Mouse (Mus musculus): ENCODE measurements at regions not wholly inside any gene's neighbourhood (a gene's known extent, or its start where the extent isn't known, plus 50 kb on each side); places are given as distances from the start of the nearest gene placed in this dataset.

- Histone ChIP-seq H3K36me3 (ENCODE audit: control insufficient read depth in 1 of 2, insufficient read depth in 2 of 2, low read length in 2 of 2) (no peaks in the 10 kb centered on the region), H3K9ac (ENCODE audit: control insufficient read depth, low read depth, low read length, poor library complexity, severe bottlenecking) (no peak overlapping the region), H3K4me1 (ENCODE audit: control insufficient read depth in 1 of 2, insufficient read depth in 2 of 2, low read length in 2 of 2) (no peaks in the 10 kb centered on the region), H3K27me3 (ENCODE audit: control insufficient read depth in 1 of 2, insufficient read depth in 2 of 2, low read length in 2 of 2) (no peaks in the 10 kb centered on the region), H3K79me2 (ENCODE audit: control insufficient read depth, insufficient read depth, low read length, poor library complexity) (no peaks in the 10 kb centered on the region), H3K4me3 (ENCODE audit: control insufficient read depth in 1 of 2, insufficient read depth in 1 of 2, low read depth in 2 of 2, low read length in 2 of 2) (no peak overlapping the region), H3K27ac (ENCODE audit: control insufficient read depth, low read depth, low read length) (no peak overlapping the region), H3K9me3 (replicated peaks; ENCODE audit: insufficient read depth, low read length) (no peaks in the 10 kb centered on the region)
- no peak for DNase-seq (ENCODE audit: low read depth, low spot score)
- TF ChIP-seq KAT2A (conservative IDR thresholded peaks at IDR 0.05; ENCODE audit: low read depth, low read length) (no peak), SMC3 (IDR thresholded peaks at IDR 0.05; ENCODE audit: low read depth, low read length) (no peak), GATA1 (IDR thresholded peaks at IDR 0.05; ENCODE audit: low read depth, low read length) (no peak), ELF1 (IDR thresholded peaks at IDR 0.05; ENCODE audit: low read depth, low read length) (no peak), GABPA (IDR thresholded peaks at IDR 0.05; ENCODE audit: low read depth, low read length) (no peak), RCOR1 (IDR thresholded peaks at IDR 0.05; ENCODE audit: low read depth, low read length) (no peak), ZMIZ1 (IDR thresholded peaks at IDR 0.05; ENCODE audit: low read depth, low read length) (no peak), MYC (IDR thresholded peaks at IDR 0.05; ENCODE audit: low read depth, low read length) (no peak), ETS1 (IDR thresholded peaks at IDR 0.05; ENCODE audit: low read depth, low read length) (no peak), POLR2A (IDR thresholded peaks at IDR 0.05; ENCODE audit: control insufficient read depth in 1 of 2, insufficient read depth in 1 of 2, low read depth in 1 of 2, low read length in 2 of 2, poor library complexity in 1 of 2) (no peak), MAZ (IDR thresholded peaks at IDR 0.05; ENCODE audit: low read depth, low read length) (no peak), ZNF384 (IDR thresholded peaks at IDR 0.05; ENCODE audit: low read depth, low read length) (no peak), RAD21 (IDR thresholded peaks at IDR 0.05; ENCODE audit: low read depth, low read length) (no peak), MAFK (IDR thresholded peaks at IDR 0.05; ENCODE audit: borderline replicate concordance, low read depth, low read length) (no peak), CHD2 (IDR thresholded peaks at IDR 0.05; ENCODE audit: low read length) (no peak)
Measured at GRCm38 (mm10) chr10:92538433-92538832, 183.8 kb downstream of the Nedd1 start.

GRCm38 (mm10) chr10:92516886-92517285 lies 205.3 kb downstream of the Nedd1 start:
- H3K4me1 ChIP-seq (ENCODE audit: control insufficient read depth in 1 of 2, insufficient read depth in 2 of 2, low read length in 2 of 2) = no peaks in the 10 kb centered on the region
- no peaks in the 10 kb centered on the region for H3K9me3 ChIP-seq (replicated peaks; ENCODE audit: insufficient read depth, low read length)
- no peak overlapping the region for H3K4me3 ChIP-seq (ENCODE audit: control insufficient read depth in 1 of 2, insufficient read depth in 1 of 2, low read depth in 2 of 2, low read length in 2 of 2)
- H3K79me2 ChIP-seq (ENCODE audit: control insufficient read depth, insufficient read depth, low read length, poor library complexity) = no peaks in the 10 kb centered on the region
- no peaks in the 10 kb centered on the region for H3K36me3 ChIP-seq (ENCODE audit: control insufficient read depth in 1 of 2, insufficient read depth in 2 of 2, low read length in 2 of 2)
- TF ChIP-seq CTCF (IDR thresholded peaks at IDR 0.05 in 2 of 3, conservative IDR thresholded peaks at IDR 0.05 in 1 of 3; ENCODE audit: control insufficient read depth in 1 of 3, insufficient read depth in 1 of 3, low read depth in 2 of 3, low read length in 3 of 3, poor library complexity in 1 of 3, severe bottlenecking in 1 of 3) (no peak), POLR2A (IDR thresholded peaks at IDR 0.05; ENCODE audit: control insufficient read depth in 1 of 2, insufficient read depth in 1 of 2, low read depth in 1 of 2, low read length in 2 of 2, poor library complexity in 1 of 2) (no peak), RCOR1 (IDR thresholded peaks at IDR 0.05; ENCODE audit: low read depth, low read length) (no peak), JUND (IDR thresholded peaks at IDR 0.05; ENCODE audit: low read depth, low read length) (no peak), RAD21 (IDR thresholded peaks at IDR 0.05; ENCODE audit: low read depth, low read length) (no peak), KAT2A (conservative IDR thresholded peaks at IDR 0.05; ENCODE audit: low read depth, low read length) (no peak), GABPA (IDR thresholded peaks at IDR 0.05; ENCODE audit: low read depth, low read length) (no peak), TBP (IDR thresholded peaks at IDR 0.05; ENCODE audit: low read depth, low read length) (no peak), SMC3 (IDR thresholded peaks at IDR 0.05; ENCODE audit: low read depth, low read length) (no peak), CHD1 (IDR thresholded peaks at IDR 0.05; ENCODE audit: low read depth, low read length) (no peak), MAFK (IDR thresholded peaks at IDR 0.05; ENCODE audit: borderline replicate concordance, low read depth, low read length) (no peak), UBTF (IDR thresholded peaks at IDR 0.05; ENCODE audit: borderline replicate concordance, insufficient read depth, low read depth, low read length) (no peak), NRF1 (IDR thresholded peaks at IDR 0.05; ENCODE audit: insufficient read depth, low read depth, low read length, poor library complexity, severe bottlenecking) (no peak), ZC3H11A (IDR thresholded peaks at IDR 0.05; ENCODE audit: low read depth, low read length) (no peak), CHD2 (IDR thresholded peaks at IDR 0.05; ENCODE audit: low read length) (no peak), MYB (IDR thresholded peaks at IDR 0.05; ENCODE audit: low read depth, low read length) (no peak), ZMIZ1 (IDR thresholded peaks at IDR 0.05; ENCODE audit: low read depth, low read length) (no peak), TAL1 (IDR thresholded peaks at IDR 0.05; ENCODE audit: low read length) (no peak), ZNF384 (IDR thresholded peaks at IDR 0.05; ENCODE audit: low read depth, low read length) (no peak)
- no peak overlapping the region for H3K9ac ChIP-seq (ENCODE audit: control insufficient read depth, low read depth, low read length, poor library complexity, severe bottlenecking)
- DNase-seq (ENCODE audit: low read depth, low spot score) = no peak
- H3K27ac ChIP-seq (ENCODE audit: control insufficient read depth, low read depth, low read length) = no peak overlapping the region
- no peaks in the 10 kb centered on the region for H3K27me3 ChIP-seq (ENCODE audit: control insufficient read depth in 1 of 2, insufficient read depth in 2 of 2, low read length in 2 of 2)

Measured in MEL (cell line).